Mouse (Mus musculus) midbrain, embryonic 12.5 days (tissue): ENCODE measurements around the gene Rngtt. TPM values are rescaled to one million over a fixed set of nuclear protein-coding genes. Genes with fewer than 3 reads are reported as not detected.

Source experiments
- ATAC-seq: fragments of 200-750 bp; cut with Nextera tagmentation; 2 replicates; pipeline ENCODE4 v1.8.0; 2017; ENCODE audit warnings: low read depth, moderate TSS enrichment, moderate library complexity; ENCODE audit not compliant: low FRiP score
- H3K27ac ChIP-seq: fragments of 300-500 bp; sonication (generic); replicated peaks from 2 replicates; pipeline ENCODE4 v1.5.1; 2016; ENCODE audit warnings: mild to moderate bottlenecking
- H3K27me3 ChIP-seq: fragments of 300-500 bp; sonication (generic); 2 replicates; pipeline ENCODE4 v1.6.1; 2016; ENCODE audit warnings: mild to moderate bottlenecking
- H3K36me3 ChIP-seq: fragments of 300-500 bp; sonication (generic); 2 replicates; pipeline ENCODE4 v1.6.1; 2016
- H3K4me1 ChIP-seq: fragments of 300-500 bp; sonication (generic); 2 replicates; pipeline ENCODE4 v1.6.1; 2016
- H3K4me2 ChIP-seq: fragments of 300-500 bp; sonication (generic); replicated peaks from 2 replicates; pipeline ENCODE4 v1.6.1; 2016; ENCODE audit warnings: mild to moderate bottlenecking, moderate library complexity
- H3K4me3 ChIP-seq: fragments of 300-500 bp; sonication (generic); 2 replicates; pipeline ENCODE4 v1.5.1; 2016; ENCODE audit warnings: mild to moderate bottlenecking
- H3K9ac ChIP-seq: fragments of 300-500 bp; sonication (generic); replicated peaks from 2 replicates; pipeline ENCODE4 v1.6.1; 2016; ENCODE audit warnings: mild to moderate bottlenecking, moderate library complexity
- H3K9me3 ChIP-seq: fragments of 300-500 bp; sonication (generic); 2 replicates; pipeline ENCODE4 v1.6.1; 2016; ENCODE audit warnings: mild to moderate bottlenecking
- WGBS: fragments of 180-500 bp; shearing (Covaris S2); methylation state at CpG from one replicate; pipeline ENCODE4 v1.1.7; 2016; 5-methylcytosine and 5-hydroxymethylcytosine counted together
- polyA plus RNA-seq: library from polyadenylated mRNA; unstranded; fragments of >200 nt; fragmentation: Nextera tagmentation; extraction: Ambion mirVana; gene quantifications from 2 replicates; pipeline ENCODE4 v1.2.1, GENCODE M21; 2016

Rngtt gene
- polyA plus RNA-seq, 1 experiment from 2014 or later = 34.1 TPM

DNA sequence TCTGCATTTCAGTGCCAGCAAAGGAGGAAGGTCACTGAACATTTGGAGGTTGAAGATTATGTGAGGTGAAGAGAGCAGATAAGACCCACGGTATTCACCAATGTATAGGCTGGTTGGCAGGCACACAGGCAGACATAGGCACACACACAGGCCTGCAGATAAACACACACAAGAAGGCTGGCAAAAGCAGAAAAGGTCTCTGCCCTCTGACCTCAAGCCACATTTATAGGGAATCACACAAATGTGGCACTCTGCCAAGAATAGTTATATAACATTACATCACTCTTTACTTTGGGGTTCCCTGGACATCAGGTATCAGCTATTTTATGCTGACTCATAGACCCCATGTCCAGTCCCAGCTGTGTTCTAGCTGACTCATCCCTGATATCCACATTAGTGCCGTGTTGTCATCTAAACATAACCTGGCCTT lies 156.9 kb downstream of the Rngtt start:
- Histone ChIP-seq H3K27ac (no peak overlapping the region), H3K4me3 (no peak overlapping the region), H3K9me3 (no peaks in the 10 kb centered on the region), H3K27me3 (no peaks in the 10 kb centered on the region), H3K4me2 (no peak overlapping the region), H3K36me3 (peaks cover 6% of the 10 kb centered on the region; the same call in 1 of the 2 replicates), H3K9ac (no peak overlapping the region), H3K4me1 (no peaks in the 10 kb centered on the region)
- no peak for ATAC-seq
- WGBS = 93% methylated on average over 2 of the region's 2 CpGs

DNA sequence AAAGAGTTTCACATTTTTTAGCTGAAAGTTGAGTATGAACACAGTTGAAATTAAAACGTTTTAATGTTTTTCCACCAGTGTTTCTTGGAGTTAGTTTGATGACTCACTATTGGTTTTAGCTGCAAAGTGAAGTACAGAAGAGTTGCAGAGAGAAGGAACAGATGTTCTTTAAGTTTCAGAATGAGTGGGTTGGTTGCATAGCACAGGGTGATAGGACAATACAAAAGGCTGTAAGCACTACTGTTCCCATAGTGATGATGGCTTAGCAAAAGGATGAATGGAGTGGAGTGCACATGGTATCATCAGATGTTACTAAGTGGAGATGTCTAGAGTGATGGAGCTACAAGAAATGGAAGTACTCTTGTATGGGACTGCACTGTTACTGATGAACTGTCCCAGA lies 157.5 kb downstream of the Rngtt start:
- H3K9me3 ChIP-seq = no peaks in the 10 kb centered on the region
- no peaks in the 10 kb centered on the region for H3K4me1 ChIP-seq
- no peak overlapping the region for H3K27ac ChIP-seq
- H3K9ac ChIP-seq = no peak overlapping the region
- H3K27me3 ChIP-seq = no peaks in the 10 kb centered on the region
- 77% methylated on average over 1 of the region's 1 CpGs for WGBS
- no peak for ATAC-seq
- H3K36me3 ChIP-seq = peaks cover 2% of the 10 kb centered on the region; the same call in 1 of the 2 replicates
- H3K4me2 ChIP-seq = no peak overlapping the region
- H3K4me3 ChIP-seq = no peak overlapping the region

DNA sequence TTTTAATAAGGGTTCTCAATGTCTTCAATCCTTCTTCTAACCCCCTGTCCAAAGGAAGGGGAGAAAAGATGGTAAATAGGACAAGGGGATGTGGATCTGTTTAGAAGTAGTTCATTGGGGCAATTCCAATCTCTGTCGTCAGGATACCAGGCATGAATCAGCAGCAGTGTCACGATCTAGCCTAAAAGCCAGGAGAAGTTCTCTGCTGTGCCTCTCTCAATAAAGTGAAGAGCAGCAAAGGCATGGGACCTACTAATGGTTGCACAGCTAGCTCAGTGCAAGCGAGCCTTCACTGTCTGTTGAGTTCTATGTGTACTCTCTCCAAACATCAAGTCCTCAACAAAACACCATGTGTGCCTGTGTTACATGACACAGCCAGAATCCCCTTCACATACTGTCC lies 158.0 kb downstream of the Rngtt start:
- Histone ChIP-seq H3K4me1 (no peaks in the 10 kb centered on the region), H3K4me2 (no peak overlapping the region), H3K9ac (no peak overlapping the region), H3K9me3 (no peaks in the 10 kb centered on the region), H3K27ac (no peak overlapping the region), H3K27me3 (no peaks in the 10 kb centered on the region), H3K36me3 (peaks cover 2% of the 10 kb centered on the region; the same call in 1 of the 2 replicates), H3K4me3 (no peak overlapping the region)
- WGBS = 88% methylated on average over 3 of the region's 3 CpGs
- no peak for ATAC-seq

DNA sequence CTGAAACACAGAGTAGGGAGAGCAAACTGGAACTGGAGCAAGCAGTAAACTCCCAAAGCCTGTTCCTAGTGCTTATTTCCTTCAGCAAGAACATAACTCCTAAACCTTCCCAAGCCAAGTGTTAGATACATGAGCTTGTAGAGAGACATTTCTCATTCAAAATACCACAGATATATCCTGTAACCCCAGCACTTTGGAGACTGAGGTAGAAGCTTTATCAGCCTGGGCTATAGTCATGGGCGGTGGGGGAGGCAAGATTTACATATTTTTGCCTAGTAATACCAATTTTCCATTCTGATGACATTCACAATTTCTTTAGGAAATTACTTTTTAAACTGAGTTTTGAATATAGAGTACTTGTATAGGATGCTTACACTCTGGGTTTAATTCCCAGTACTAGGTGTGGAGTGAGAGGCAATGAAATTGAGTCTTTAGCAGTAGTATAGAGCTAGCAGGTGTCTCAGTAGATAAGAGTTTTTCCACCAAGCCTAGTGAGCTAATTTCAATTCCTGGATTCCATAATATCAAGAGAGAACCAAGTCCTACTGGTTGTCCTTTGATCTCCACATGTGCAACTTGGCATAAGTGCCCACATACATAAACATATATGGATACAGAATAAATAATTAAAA lies 160.7 kb downstream of the Rngtt start:
- no peaks in the 10 kb centered on the region for H3K4me1 ChIP-seq
- H3K9ac ChIP-seq = no peak overlapping the region
- H3K4me2 ChIP-seq = no peak overlapping the region
- H3K27me3 ChIP-seq = no peaks in the 10 kb centered on the region
- H3K9me3 ChIP-seq = no peaks in the 10 kb centered on the region
- no peak overlapping the region for H3K27ac ChIP-seq
- H3K36me3 ChIP-seq = no peaks in the 10 kb centered on the region
- no peak overlapping the region for H3K4me3 ChIP-seq
- ATAC-seq = no peak
- 96% methylated on average over 1 of the region's 1 CpGs for WGBS

DNA sequence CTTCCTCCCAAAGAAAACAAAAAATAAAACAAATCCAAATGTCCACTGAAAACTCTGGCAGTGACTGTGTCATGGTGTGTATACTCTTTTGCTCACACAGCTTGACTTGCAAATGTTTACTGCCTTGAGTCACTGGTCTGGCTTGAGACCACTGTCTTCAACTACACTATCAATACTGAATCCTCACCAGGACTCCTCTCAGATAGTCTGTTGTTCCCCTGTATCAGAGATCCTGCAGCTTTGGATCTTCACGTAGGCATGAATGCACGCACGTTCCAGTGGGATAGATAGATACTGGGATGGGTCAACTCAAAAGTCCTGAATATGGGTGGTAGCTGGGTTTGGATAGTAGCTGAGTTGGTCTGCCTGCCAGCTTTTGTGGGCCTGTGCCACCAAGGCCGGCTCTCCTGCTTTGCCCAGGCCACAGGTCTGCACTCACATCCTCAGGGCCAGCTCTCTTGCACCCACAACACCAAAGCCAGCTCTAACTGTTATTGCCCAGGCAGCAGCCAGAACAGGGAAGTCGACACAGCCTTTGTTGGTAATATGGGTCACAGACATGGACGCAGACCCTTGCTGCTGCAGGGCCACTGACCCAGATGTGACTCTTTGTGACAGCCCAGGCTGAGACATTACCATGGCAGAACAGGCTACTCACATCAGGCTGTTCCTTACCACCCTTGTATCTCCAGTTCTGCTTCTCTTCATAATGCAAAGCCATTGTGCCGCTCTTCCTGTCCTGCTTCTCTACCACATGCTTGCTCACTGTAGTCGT lies 168.1 kb downstream of the Rngtt start:
- no peak for ATAC-seq
- no peak overlapping the region for H3K4me3 ChIP-seq
- H3K27ac ChIP-seq = no peak overlapping the region
- 85% methylated on average over 8 of the region's 8 CpGs for WGBS
- no peak overlapping the region for H3K4me2 ChIP-seq
- no peak overlapping the region for H3K9ac ChIP-seq
- H3K27me3 ChIP-seq = no peaks in the 10 kb centered on the region
- H3K4me1 ChIP-seq = no peaks in the 10 kb centered on the region
- no peaks in the 10 kb centered on the region for H3K36me3 ChIP-seq
- H3K9me3 ChIP-seq = no peaks in the 10 kb centered on the region

DNA sequence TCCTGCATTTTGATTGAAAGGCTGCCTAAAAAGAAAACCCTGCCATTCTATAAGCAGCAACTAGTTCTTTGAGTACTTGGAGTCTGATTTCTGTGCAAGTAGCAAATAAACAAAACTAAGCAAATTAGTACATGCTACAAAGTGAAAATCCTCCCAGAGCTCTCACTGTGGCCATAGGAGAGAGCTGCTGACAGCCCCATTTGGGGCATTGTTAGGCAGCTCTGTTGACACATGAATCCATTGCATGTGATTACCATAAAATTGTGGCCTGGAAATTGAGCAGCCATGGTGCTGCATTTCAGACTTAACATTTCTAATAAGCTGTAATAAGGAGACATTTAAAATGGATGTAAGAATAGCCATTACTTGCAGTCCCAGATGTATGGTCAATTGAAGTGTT lies 171.6 kb downstream of the Rngtt start:
- Histone ChIP-seq H3K27me3 (no peaks in the 10 kb centered on the region), H3K4me3 (no peak overlapping the region), H3K27ac (peak overlapping the region; percentile 55), H3K4me2 (no peak overlapping the region), H3K9ac (no peak overlapping the region), H3K36me3 (no peaks in the 10 kb centered on the region), H3K4me1 (no peaks in the 10 kb centered on the region), H3K9me3 (no peaks in the 10 kb centered on the region)
- no peak for ATAC-seq

DNA sequence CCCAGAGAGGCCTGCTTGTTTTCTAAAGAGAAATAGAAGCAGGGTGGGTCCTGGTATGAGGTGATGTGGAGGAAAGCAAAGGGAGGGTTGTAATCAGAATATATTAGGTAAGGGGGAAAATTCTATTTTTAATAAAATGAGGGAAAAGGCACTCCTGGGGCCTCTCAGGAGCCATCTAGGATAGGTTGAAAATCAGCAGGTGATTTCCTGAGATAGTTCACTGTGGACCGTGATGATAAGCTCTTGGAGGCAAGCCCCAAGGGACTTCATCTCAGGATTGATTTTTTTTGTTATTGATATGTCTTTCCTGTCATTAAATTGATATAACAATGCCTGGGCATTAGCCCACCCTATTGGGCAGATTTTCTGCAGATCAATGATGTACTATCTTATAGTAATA lies 175.9 kb downstream of the Rngtt start:
- Histone ChIP-seq H3K9ac (no peak overlapping the region), H3K27ac (no peak overlapping the region), H3K4me2 (no peak overlapping the region), H3K9me3 (no peaks in the 10 kb centered on the region), H3K27me3 (no peaks in the 10 kb centered on the region), H3K4me3 (no peak overlapping the region), H3K4me1 (no peaks in the 10 kb centered on the region), H3K36me3 (no peaks in the 10 kb centered on the region)
- WGBS = 80% methylated on average over 1 of the region's 1 CpGs
- no peak for ATAC-seq

DNA sequence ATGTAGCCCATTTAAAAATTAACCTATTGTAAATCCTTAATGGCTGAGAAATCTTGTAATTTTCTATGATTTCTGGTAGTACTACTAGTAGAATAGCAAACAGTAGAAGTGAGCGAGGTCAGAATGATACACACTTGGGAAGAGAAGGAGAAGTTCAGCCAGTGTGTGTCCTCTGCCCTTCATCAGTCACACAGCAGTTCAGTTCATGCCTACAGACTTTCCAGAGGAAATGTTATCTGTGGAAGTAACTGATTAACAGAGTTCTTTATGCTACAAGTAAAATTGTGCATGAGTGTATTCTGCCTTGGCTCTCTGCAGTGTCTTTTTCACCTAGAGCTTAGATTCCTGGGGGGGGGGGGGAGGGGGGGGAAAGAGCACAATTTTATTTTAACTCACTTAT lies 181.0 kb downstream of the Rngtt start:
- H3K4me2 ChIP-seq = no peak overlapping the region
- ATAC-seq = no peak
- no peak overlapping the region for H3K9ac ChIP-seq
- no peaks in the 10 kb centered on the region for H3K4me1 ChIP-seq
- no peak overlapping the region for H3K27ac ChIP-seq
- no peaks in the 10 kb centered on the region for H3K27me3 ChIP-seq
- no peaks in the 10 kb centered on the region for H3K36me3 ChIP-seq
- 88% methylated on average over 1 of the region's 1 CpGs for WGBS
- H3K4me3 ChIP-seq = no peak overlapping the region
- no peaks in the 10 kb centered on the region; the same call in 1 of the 2 replicates for H3K9me3 ChIP-seq

DNA sequence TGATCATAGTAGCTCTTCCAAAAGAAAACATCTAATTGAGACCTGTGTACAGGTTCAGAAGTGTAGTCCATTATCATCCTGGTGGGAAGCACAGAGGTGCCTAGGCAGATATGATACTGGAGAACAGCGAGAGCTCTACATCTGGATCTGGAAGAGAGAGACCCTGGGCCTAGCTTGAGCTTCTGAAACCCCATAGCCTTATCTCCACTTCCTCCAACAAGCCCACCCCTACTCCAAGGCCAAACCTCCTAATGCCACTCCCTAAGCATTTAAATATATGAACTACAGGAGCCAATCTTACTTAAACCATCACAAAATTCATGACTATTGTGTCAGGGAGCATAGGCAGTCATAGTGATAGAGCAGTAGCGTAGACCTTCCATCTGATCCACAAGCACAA lies 184.3 kb downstream of the Rngtt start:
- no peak overlapping the region for H3K4me3 ChIP-seq
- no peak overlapping the region for H3K9ac ChIP-seq
- ATAC-seq = no peak
- H3K4me2 ChIP-seq = no peak overlapping the region
- H3K27me3 ChIP-seq = no peaks in the 10 kb centered on the region
- H3K27ac ChIP-seq = no peak overlapping the region
- 99% methylated on average over 2 of the region's 2 CpGs for WGBS
- H3K36me3 ChIP-seq = no peaks in the 10 kb centered on the region
- H3K9me3 ChIP-seq = no peaks in the 10 kb centered on the region; the same call in 1 of the 2 replicates
- H3K4me1 ChIP-seq = peaks cover 19% of the 10 kb centered on the region; the same call in 1 of the 2 replicates

DNA sequence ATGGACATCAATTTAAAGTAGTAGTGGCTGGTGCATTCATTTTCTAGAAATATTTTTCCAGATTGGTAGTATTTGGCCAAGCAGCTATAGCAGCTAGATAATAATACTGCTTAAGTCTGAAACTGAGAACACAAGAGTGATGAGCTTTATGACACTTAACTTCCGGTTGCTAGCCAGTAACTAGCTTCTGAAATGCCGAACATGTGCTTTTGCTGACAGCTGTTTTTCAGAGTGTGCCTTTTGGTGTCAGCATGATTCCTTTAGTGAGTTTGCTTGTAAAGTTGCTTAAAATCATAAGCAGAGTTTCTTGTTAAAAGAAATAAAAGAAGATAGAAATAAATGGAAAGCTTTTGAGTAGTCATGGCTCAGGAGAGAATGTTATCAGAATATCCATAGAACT lies 186.9 kb downstream of the Rngtt start:
- Histone ChIP-seq H3K4me1 (peaks cover 19% of the 10 kb centered on the region; the same call in 1 of the 2 replicates), H3K4me3 (no peak overlapping the region), H3K4me2 (no peak overlapping the region), H3K27ac (no peak overlapping the region), H3K27me3 (no peaks in the 10 kb centered on the region), H3K36me3 (no peaks in the 10 kb centered on the region), H3K9me3 (no peaks in the 10 kb centered on the region; the same call in 1 of the 2 replicates), H3K9ac (no peak overlapping the region)
- 38% methylated on average over 2 of the region's 2 CpGs for whole genome bisulfite sequencing
- no peak for ATAC-seq

DNA sequence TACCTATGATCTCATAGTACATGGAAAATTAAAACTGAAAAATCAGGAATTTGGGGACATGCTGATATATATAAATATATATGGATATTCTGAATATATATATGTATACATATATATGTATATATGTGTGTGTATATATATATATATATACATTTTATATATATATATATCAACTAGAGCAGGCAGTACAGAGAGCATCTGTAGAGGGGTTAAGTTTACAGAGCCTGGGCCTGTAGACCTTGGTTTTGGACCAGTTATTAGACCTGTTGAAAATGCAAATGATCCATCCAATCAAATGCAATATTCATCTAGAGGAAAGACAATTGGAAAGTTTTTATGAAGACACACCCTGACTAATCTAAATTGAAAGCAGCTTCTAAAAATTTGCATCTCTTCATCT lies 187.5 kb downstream of the Rngtt start:
- no peak overlapping the region for H3K9ac ChIP-seq
- H3K27ac ChIP-seq = no peak overlapping the region
- peaks cover 19% of the 10 kb centered on the region; the same call in 1 of the 2 replicates for H3K4me1 ChIP-seq
- H3K9me3 ChIP-seq = no peaks in the 10 kb centered on the region; the same call in 1 of the 2 replicates
- no peaks in the 10 kb centered on the region for H3K36me3 ChIP-seq
- no peaks in the 10 kb centered on the region for H3K27me3 ChIP-seq
- H3K4me3 ChIP-seq = no peak overlapping the region
- H3K4me2 ChIP-seq = no peak overlapping the region
- ATAC-seq = 0 out of 2 replicates have a peak, but pooled peaks have one; percentile 52

DNA sequence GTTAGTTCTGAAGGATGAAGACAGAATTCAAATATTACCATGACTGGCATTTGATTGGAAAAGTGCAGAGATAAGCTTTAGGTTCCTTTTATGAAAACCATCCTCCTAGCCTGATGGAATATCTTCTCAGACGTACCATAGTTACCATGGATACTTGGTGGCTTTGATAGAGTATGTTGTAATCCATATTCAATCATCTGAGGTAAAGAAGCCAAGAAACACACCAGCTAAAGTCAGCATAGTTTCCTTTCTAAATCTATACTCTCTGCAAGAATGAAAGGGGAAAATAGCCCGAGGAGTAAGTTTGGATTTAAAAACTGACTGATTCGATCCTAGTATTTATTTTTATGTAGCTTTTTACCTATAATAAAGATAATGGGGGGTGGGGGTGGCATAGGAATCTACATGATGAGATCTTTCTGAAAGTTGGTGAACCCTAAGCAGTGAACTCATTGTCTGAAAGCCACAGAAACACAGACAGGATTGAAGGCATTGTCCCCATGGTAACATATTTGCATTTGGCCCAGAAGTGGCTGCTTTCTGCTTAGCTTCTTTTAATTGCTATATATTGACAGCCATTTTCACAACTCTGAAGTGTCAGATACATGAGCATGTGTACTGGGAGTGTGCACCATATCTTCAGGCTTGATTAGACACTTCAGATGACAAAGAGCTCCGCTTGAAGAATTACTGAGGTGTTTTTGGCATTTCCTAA lies 188.2 kb downstream of the Rngtt start:
- Histone ChIP-seq H3K4me1 (peaks cover 19% of the 10 kb centered on the region; the same call in 1 of the 2 replicates), H3K4me2 (no peak overlapping the region), H3K9ac (no peak overlapping the region), H3K4me3 (no peak overlapping the region), H3K9me3 (no peaks in the 10 kb centered on the region; the same call in 1 of the 2 replicates), H3K36me3 (peaks cover 4% of the 10 kb centered on the region; the same call in 1 of the 2 replicates), H3K27ac (peak overlapping the region; percentile 8; the same call in 1 of the 2 replicates), H3K27me3 (no peaks in the 10 kb centered on the region)
- ATAC-seq = peak; percentile 44
- 31% methylated on average over 4 of the region's 4 CpGs for WGBS
